Mouse (Mus musculus) thymus, adult 2 months (tissue): ENCODE measurements around the gene Cped1. TPM values are rescaled to one million over a fixed set of nuclear protein-coding genes. Genes with fewer than 3 reads are reported as not detected.

ENCODE experiments used
- DNase-seq: peaks from one replicate; pipeline ENCODE4 v3.0.0; 2021
- H3K27ac ChIP-seq: fragments of 200-500 bp; 2 replicates; pipeline ENCODE4 v1.5.1; 2012; ENCODE audit warnings: low read length, control low read depth; ENCODE audit not compliant: control insufficient read depth, insufficient read depth
- H3K27me3 ChIP-seq: fragments of 200-500 bp; 2 replicates; pipeline ENCODE4 v1.6.1; 2012; ENCODE audit warnings: mild to moderate bottlenecking, low read length, moderate library complexity, mixed read lengths; ENCODE audit not compliant: control insufficient read depth, insufficient read depth
- H3K36me3 ChIP-seq: fragments of 200-500 bp; 2 replicates; pipeline ENCODE4 v1.6.1; 2012; ENCODE audit warnings: mild to moderate bottlenecking, low read length, moderate library complexity; ENCODE audit not compliant: control insufficient read depth, insufficient read depth
- H3K4me1 ChIP-seq: fragments of 200-500 bp; replicated peaks from 2 replicates; pipeline ENCODE4 v1.6.1; 2012; ENCODE audit warnings: low read length; ENCODE audit not compliant: control insufficient read depth, insufficient read depth
- H3K4me3 ChIP-seq: fragments of 200-500 bp; 2 replicates; pipeline ENCODE4 v1.5.1; 2012; ENCODE audit warnings: mild to moderate bottlenecking, low read length, control low read depth, moderate library complexity; ENCODE audit not compliant: control insufficient read depth, insufficient read depth
- CTCF ChIP-seq: fragments of 200-500 bp; IDR thresholded peaks from 2 replicates; pipeline ENCODE4 v1.5.1; 2012; ENCODE audit warnings: mild to moderate bottlenecking, control low read depth, low read length, moderate library complexity, borderline replicate concordance; ENCODE audit not compliant: control insufficient read depth, poor library complexity, insufficient read depth; ENCODE audit errors: extremely low read depth
- POLR2A ChIP-seq: fragments of 200-500 bp; IDR thresholded peaks from 2 replicates; pipeline ENCODE4 v1.6.1; 2012; ENCODE audit warnings: mild to moderate bottlenecking, low read length, control low read depth, moderate library complexity; ENCODE audit not compliant: control insufficient read depth, poor library complexity, insufficient read depth; ENCODE audit errors: extremely low read depth
- WGBS: fragments of 180-500 bp; shearing (Covaris S2); methylation state at CpG from one replicate; pipeline ENCODE4 v1.1.7; 2018; 5-methylcytosine and 5-hydroxymethylcytosine counted together
- polyA plus RNA-seq: library from polyadenylated mRNA; depleted of rRNA; stranded (reverse); fragments of >200 nt; gene quantifications from 2 replicates; pipeline ENCODE4 v1.2.3, GENCODE M21; 2012

Gene Cped1
- polyA plus RNA-seq, 1 experiment = 1.7 TPM

- Histone ChIP-seq H3K4me3 (no peak overlapping the region), H3K4me1 (no peaks in the 10 kb centered on the region), H3K27ac (no peak overlapping the region), H3K36me3 (no peaks in the 10 kb centered on the region), H3K27me3 (no peaks in the 10 kb centered on the region)
- DNase-seq = no peak
- TF ChIP-seq CTCF = no peak
- TF ChIP-seq POLR2A = no peak
- WGBS = 46% methylated on average over 6 of the region's 6 CpGs
Measured at GRCm38 (mm10) chr6:22003200-22003587, 17.5 kb downstream of the Cped1 start.

- no peak for TF ChIP-seq POLR2A
- TF ChIP-seq CTCF = no peak
- no peaks in the 10 kb centered on the region for H3K4me1 ChIP-seq
- H3K27me3 ChIP-seq = no peaks in the 10 kb centered on the region
- 95% methylated on average over 10 of the region's 10 CpGs for WGBS
- DNase-seq = no peak
- H3K4me3 ChIP-seq = no peak overlapping the region
- H3K27ac ChIP-seq = no peak overlapping the region
- no peaks in the 10 kb centered on the region for H3K36me3 ChIP-seq
Measured at GRCm38 (mm10) chr6:22003959-22004543, 18.3 kb downstream of the Cped1 start.

- no peaks in the 10 kb centered on the region for H3K36me3 ChIP-seq
- 89% methylated on average over 7 of the region's 7 CpGs for WGBS
- TF ChIP-seq CTCF (no peak), POLR2A (no peak)
Measured at GRCm38 (mm10) chr6:22008346-22008745, 22.6 kb downstream of the Cped1 start.

GRCm38 (mm10) chr6:22010258-22010657, 24.5 kb downstream of the Cped1 start:
- Histone ChIP-seq H3K36me3 (no peaks in the 10 kb centered on the region), H3K4me1 (no peaks in the 10 kb centered on the region), H3K4me3 (no peak overlapping the region), H3K27me3 (no peaks in the 10 kb centered on the region), H3K27ac (no peak overlapping the region)
- DNase-seq = no peak
- no peak for TF ChIP-seq POLR2A
- TF ChIP-seq CTCF = no peak
- WGBS = 88% methylated on average over 12 of the region's 12 CpGs

More at GRCm38 (mm10) chr6:22008346-22008745, 22.6 kb downstream of the Cped1 start:
- H3K27me3 ChIP-seq = no peaks in the 10 kb centered on the region
- no peak overlapping the region for H3K4me3 ChIP-seq
- no peak for DNase-seq
- no peaks in the 10 kb centered on the region for H3K4me1 ChIP-seq
- H3K27ac ChIP-seq = no peak overlapping the region

DNA sequence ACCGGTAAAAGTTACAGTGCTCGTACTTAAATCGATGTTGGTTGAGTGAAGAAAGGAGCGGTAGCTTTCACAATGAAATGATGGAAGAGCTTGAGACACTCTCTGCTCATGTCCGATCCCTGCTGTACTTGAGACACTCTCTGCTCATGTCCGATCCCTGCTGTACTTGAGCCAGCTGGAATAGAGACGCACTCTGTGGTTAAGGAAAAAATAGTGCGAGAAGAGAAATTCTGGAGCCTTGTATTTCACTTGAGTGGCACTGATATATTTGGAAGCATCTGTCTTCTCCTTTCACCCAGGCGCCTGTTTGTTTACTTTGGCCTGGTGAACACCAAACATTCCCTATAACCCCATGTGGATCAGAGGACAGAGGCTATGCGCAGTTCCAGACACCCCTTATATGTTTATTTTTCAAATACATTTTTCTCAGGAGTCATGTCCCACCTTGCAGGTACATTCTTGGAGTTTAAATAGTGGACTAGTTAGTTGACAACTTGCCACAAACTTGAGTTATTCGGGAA, 25.1 kb downstream of the Cped1 start:
- TF ChIP-seq POLR2A = no peak
- no peak for TF ChIP-seq CTCF
- H3K4me1 ChIP-seq = no peaks in the 10 kb centered on the region
- H3K27me3 ChIP-seq = no peaks in the 10 kb centered on the region
- 94% methylated on average over 11 of the region's 11 CpGs for WGBS
- H3K4me3 ChIP-seq = no peak overlapping the region
- no peak overlapping the region for H3K27ac ChIP-seq
- no peaks in the 10 kb centered on the region for H3K36me3 ChIP-seq
- DNase-seq = no peak

GRCm38 (mm10) chr6:22011546-22011945, 25.8 kb downstream of the Cped1 start:
- H3K36me3 ChIP-seq = no peaks in the 10 kb centered on the region
- no peak for DNase-seq
- H3K27me3 ChIP-seq = no peaks in the 10 kb centered on the region
- H3K27ac ChIP-seq = no peak overlapping the region
- 90% methylated on average over 2 of the region's 2 CpGs for WGBS
- H3K4me1 ChIP-seq = no peaks in the 10 kb centered on the region
- TF ChIP-seq POLR2A = no peak
- no peak for TF ChIP-seq CTCF
- no peak overlapping the region for H3K4me3 ChIP-seq

DNA sequence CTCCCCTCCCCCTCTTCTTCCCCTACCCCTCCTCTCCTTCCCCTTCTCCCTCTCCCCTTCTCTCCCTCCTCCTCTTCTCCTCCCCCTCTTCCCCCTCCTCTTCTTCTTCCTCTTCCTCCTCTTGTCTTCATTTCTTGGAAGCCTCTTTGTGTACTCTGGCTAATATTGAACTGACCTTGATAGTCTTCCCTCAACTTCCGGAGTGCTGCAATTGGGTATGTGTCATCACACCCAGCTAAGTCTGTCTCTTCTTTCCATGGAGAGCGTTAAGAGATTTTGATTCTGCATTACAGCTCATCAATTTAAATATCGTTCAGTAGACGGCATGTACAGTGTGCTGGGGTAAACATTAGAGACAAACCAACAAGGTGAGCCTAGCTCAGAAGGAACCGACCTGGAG, 26.4 kb downstream of the Cped1 start:
- no peaks in the 10 kb centered on the region for H3K27me3 ChIP-seq
- no peaks in the 10 kb centered on the region for H3K4me1 ChIP-seq
- TF ChIP-seq CTCF (no peak), POLR2A (no peak)
- H3K4me3 ChIP-seq = no peak overlapping the region
- WGBS = 92% methylated on average over 5 of the region's 5 CpGs
- DNase-seq = no peak
- H3K27ac ChIP-seq = no peak overlapping the region
- no peaks in the 10 kb centered on the region for H3K36me3 ChIP-seq
